Mouse (Mus musculus): ENCODE data around the gene Lrmp. TPM values are rescaled to one million over a fixed set of nuclear protein-coding genes. Genes with fewer than 3 reads are reported as not detected.
A peak's percentile ranks its signal among the peaks of the same experiment; 100 is the strongest.

Lrmp gene
- polyA plus RNA-seq, 1 experiment, result not detected

DNA sequence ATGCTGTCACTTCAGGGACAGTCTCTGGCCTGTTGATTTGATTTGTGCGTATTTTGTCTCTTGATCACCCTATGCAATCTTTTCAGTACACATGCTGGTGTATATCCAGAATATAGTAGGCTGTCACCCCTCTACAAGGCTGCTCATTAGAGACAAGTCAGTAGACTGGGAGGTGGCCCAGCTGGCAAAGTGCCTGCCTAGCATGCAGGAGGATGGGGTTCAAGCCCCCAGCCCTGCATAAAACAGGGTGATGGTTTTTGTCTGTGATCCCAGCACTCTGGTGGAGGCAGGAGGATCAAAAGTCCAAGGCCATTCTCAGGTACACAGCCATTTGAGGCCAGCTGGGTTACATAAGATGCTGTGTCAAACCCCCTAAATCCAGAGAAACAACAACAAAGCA, 70.6 kb downstream of the Lrmp start:
- TF ChIP-seq FOSL1 (IDR thresholded peaks at IDR 0.05; ENCODE audit: insufficient read depth, low read length, poor library complexity, severe bottlenecking) (no peak), USF1 (IDR thresholded peaks at IDR 0.05; ENCODE audit: low read depth) (no peak), MAX (IDR thresholded peaks at IDR 0.05) (no peak), CEBPB (IDR thresholded peaks at IDR 0.05; ENCODE audit: low read depth) (no peak), CTCF (IDR thresholded peaks at IDR 0.05; ENCODE audit: control insufficient read depth, insufficient read depth, insufficient read length) (no peak), MYOD1 (IDR thresholded peaks at IDR 0.05; ENCODE audit: control insufficient read depth, insufficient read length, low read depth) (no peak), MYOG (IDR thresholded peaks at IDR 0.05; ENCODE audit: control insufficient read depth, extremely low read depth, insufficient read length) (no peak)
- Histone ChIP-seq H3K79me3 (ENCODE audit: low read depth) (no peaks in the 10 kb centered on the region), H3K79me2 (ENCODE audit: control insufficient read depth, insufficient read depth) (no peaks in the 10 kb centered on the region), H3K4me3 (ENCODE audit: insufficient read depth, poor library complexity, severe bottlenecking) (no peak overlapping the region), H3ac (ENCODE audit: control insufficient read depth, insufficient read length, low read depth) (no peak overlapping the region), H3K27me3 (ENCODE audit: control insufficient read depth, insufficient read depth, insufficient read length) (no peaks in the 10 kb centered on the region), H3K36me3 (ENCODE audit: control insufficient read depth, insufficient read depth) (no peaks in the 10 kb centered on the region)

DNA sequence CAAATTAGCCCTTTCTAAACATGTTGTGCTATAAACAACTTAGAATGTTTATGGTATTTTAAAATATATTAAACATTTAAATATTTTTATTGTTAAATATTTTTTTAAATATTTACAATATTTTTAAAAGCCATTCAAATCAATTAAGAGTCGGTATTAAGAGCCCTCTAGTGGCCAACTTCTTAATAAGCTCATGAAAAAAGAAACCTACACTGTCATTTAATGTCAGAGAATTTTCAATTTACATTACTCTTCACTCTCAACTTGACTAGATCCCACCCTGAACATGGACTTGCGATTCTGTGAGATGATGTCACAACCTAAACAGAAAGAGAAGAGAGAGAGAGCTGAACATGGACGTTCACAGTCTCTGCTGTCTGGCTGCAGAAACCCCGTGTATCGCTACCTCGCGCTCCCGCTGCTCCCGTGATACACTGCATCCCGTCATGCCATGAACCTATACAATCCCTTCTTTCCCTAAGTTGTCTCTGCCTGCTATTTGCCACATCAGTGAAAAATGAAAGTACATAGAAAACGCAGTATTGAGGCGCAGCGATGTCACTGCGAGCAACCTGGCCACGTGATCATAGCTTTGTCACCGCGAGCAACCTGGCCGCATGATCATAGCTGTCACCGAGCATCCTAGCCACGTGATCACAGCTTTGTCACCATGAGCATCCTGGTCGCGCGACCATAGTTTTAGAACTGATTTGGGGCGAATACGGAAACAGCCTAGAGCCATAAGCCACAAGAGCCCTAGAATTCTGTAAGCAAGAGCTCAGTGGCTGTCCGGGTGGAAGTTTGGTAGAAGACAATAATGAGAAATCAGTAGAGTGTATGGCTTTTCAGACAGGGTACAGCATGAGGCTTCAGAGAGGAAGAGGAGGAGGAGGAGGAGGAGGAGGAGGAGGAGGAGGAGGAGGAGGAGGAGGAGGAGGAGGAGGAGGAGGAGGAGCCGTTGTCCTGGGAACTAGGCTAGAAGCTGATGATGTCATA, 71.9 kb downstream of the Lrmp start:
- Histone ChIP-seq H3K4me3 (ENCODE audit: insufficient read depth, poor library complexity, severe bottlenecking) (peak overlapping the region; percentile 14), H3K79me2 (ENCODE audit: control insufficient read depth, insufficient read depth) (no peaks in the 10 kb centered on the region), H3K36me3 (ENCODE audit: control insufficient read depth, insufficient read depth) (no peaks in the 10 kb centered on the region), H3K79me3 (ENCODE audit: low read depth) (no peaks in the 10 kb centered on the region), H3K27me3 (ENCODE audit: control insufficient read depth, insufficient read depth, insufficient read length) (no peaks in the 10 kb centered on the region), H3ac (ENCODE audit: control insufficient read depth, insufficient read length, low read depth) (peak overlapping the region; percentile 72)
- peak; percentile 82 for TF ChIP-seq USF1 (IDR thresholded peaks at IDR 0.05; ENCODE audit: low read depth)
- no peak for TF ChIP-seq CEBPB (IDR thresholded peaks at IDR 0.05; ENCODE audit: low read depth)
- TF ChIP-seq MYOG (IDR thresholded peaks at IDR 0.05; ENCODE audit: control insufficient read depth, extremely low read depth, insufficient read length), result no peak
- TF ChIP-seq MYOD1 (IDR thresholded peaks at IDR 0.05; ENCODE audit: control insufficient read depth, insufficient read length, low read depth), result no peak
- peak; percentile 69 for TF ChIP-seq MAX (IDR thresholded peaks at IDR 0.05)
- TF ChIP-seq CTCF (IDR thresholded peaks at IDR 0.05; ENCODE audit: control insufficient read depth, insufficient read depth, insufficient read length), result no peak
- TF ChIP-seq FOSL1 (IDR thresholded peaks at IDR 0.05; ENCODE audit: insufficient read depth, low read length, poor library complexity, severe bottlenecking), result no peak

DNA sequence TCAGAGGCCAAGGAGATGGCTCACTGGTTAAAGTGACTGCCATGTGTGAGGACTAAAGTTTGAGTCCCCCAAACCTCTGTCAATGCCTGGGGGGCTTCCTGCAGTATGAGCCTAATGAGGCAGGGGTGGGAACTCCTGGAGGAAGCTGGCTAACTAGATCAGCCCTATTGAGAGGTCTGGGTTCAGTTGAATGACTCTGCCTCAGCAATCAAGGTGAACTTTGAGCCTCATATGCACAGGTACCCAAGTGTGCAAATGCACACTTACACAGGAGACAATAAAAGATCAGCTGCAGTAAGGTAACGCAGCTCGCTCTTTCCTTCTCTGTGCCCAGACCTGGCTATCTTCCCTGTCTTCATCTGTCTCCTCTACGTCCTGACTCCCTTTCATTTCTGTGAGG, 77.6 kb downstream of the Lrmp start:
- no peaks in the 10 kb centered on the region for H3K36me3 ChIP-seq (ENCODE audit: control insufficient read depth, insufficient read depth)
- no peaks in the 10 kb centered on the region for H3K79me2 ChIP-seq (ENCODE audit: control insufficient read depth, insufficient read depth)
- no peaks in the 10 kb centered on the region for H3K79me3 ChIP-seq (ENCODE audit: low read depth)
- H3ac ChIP-seq (ENCODE audit: control insufficient read depth, insufficient read length, low read depth), result no peak overlapping the region
- TF ChIP-seq CTCF (IDR thresholded peaks at IDR 0.05; ENCODE audit: control insufficient read depth, insufficient read depth, insufficient read length), result no peak
- no peak for TF ChIP-seq FOSL1 (IDR thresholded peaks at IDR 0.05; ENCODE audit: insufficient read depth, low read length, poor library complexity, severe bottlenecking)
- no peak for TF ChIP-seq MYOG (IDR thresholded peaks at IDR 0.05; ENCODE audit: control insufficient read depth, extremely low read depth, insufficient read length)
- no peak for TF ChIP-seq MYOD1 (IDR thresholded peaks at IDR 0.05; ENCODE audit: control insufficient read depth, insufficient read length, low read depth)
- TF ChIP-seq MAX (IDR thresholded peaks at IDR 0.05), result no peak
- no peak for TF ChIP-seq CEBPB (IDR thresholded peaks at IDR 0.05; ENCODE audit: low read depth)
- no peak for TF ChIP-seq USF1 (IDR thresholded peaks at IDR 0.05; ENCODE audit: low read depth)
- H3K27me3 ChIP-seq (ENCODE audit: control insufficient read depth, insufficient read depth, insufficient read length), result no peaks in the 10 kb centered on the region
- no peak overlapping the region for H3K4me3 ChIP-seq (ENCODE audit: insufficient read depth, poor library complexity, severe bottlenecking)

DNA sequence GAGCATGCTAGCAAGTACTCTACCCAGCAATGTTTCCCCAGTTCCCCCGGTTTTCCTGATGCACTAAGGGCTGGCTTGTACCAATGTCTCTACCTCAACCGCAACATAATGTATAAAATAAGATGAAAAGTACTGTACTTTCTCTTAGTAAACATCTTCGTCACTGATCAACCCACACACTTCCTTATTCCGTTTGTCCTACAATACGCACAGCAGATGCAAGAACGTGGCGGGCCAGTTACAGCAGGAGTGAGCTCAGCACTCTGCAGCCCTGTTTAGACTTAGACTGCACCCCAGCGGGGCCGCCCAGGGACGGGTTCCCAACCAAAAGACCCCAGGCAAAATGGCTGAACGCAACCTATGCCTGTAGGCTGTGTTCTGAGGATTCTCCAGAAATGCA, 78.0 kb downstream of the Lrmp start:
- no peak for TF ChIP-seq USF1 (IDR thresholded peaks at IDR 0.05; ENCODE audit: low read depth)
- TF ChIP-seq MAX (IDR thresholded peaks at IDR 0.05), result no peak
- no peak for TF ChIP-seq CTCF (IDR thresholded peaks at IDR 0.05; ENCODE audit: control insufficient read depth, insufficient read depth, insufficient read length)
- no peak for TF ChIP-seq MYOG (IDR thresholded peaks at IDR 0.05; ENCODE audit: control insufficient read depth, extremely low read depth, insufficient read length)
- no peak for TF ChIP-seq CEBPB (IDR thresholded peaks at IDR 0.05; ENCODE audit: low read depth)
- TF ChIP-seq MYOD1 (IDR thresholded peaks at IDR 0.05; ENCODE audit: control insufficient read depth, insufficient read length, low read depth), result no peak
- TF ChIP-seq FOSL1 (IDR thresholded peaks at IDR 0.05; ENCODE audit: insufficient read depth, low read length, poor library complexity, severe bottlenecking), result no peak
- Histone ChIP-seq H3K27me3 (ENCODE audit: control insufficient read depth, insufficient read depth, insufficient read length) (no peaks in the 10 kb centered on the region), H3K79me2 (ENCODE audit: control insufficient read depth, insufficient read depth) (no peaks in the 10 kb centered on the region), H3K36me3 (ENCODE audit: control insufficient read depth, insufficient read depth) (no peaks in the 10 kb centered on the region), H3ac (ENCODE audit: control insufficient read depth, insufficient read length, low read depth) (no peak overlapping the region), H3K79me3 (ENCODE audit: low read depth) (no peaks in the 10 kb centered on the region), H3K4me3 (ENCODE audit: insufficient read depth, poor library complexity, severe bottlenecking) (no peak overlapping the region)

DNA sequence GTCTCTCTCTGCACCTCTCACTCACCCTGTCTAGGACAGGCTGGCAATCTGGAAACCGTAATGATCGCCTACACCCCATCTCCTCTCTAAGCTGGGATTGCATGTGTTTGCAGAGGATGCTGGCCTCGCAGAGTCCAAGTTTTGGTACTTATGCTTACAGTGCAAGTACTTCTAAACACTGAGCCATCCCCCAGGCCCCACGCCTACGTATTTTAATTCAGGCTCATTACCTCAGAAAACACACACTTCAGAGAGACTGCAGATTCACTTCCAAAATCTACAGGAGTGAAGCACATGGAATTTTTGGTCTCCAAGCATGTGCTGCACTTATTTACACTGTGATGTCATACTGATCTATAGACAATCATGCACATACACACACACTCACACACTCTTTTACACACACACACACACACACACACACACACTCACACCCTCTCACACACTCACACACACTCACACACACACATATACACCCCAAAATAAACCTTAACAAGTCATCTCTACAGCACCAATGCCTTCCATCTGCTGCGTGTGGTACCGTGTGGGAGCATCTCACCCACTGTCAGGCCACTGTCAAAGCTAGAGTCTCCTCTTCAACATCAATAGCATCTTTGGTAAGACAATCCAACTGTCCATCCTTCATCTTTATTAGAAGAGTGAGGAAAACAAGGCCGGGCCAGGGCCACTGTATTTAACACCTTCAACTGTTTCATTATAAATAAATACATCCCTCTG, 82.7 kb downstream of the Lrmp start:
- Histone ChIP-seq H3K4me3 (ENCODE audit: insufficient read depth, poor library complexity, severe bottlenecking) (no peak overlapping the region), H3K79me3 (ENCODE audit: low read depth) (no peaks in the 10 kb centered on the region), H3K36me3 (ENCODE audit: control insufficient read depth, insufficient read depth) (no peaks in the 10 kb centered on the region), H3K79me2 (ENCODE audit: control insufficient read depth, insufficient read depth) (no peaks in the 10 kb centered on the region), H3K27me3 (ENCODE audit: control insufficient read depth, insufficient read depth, insufficient read length) (no peaks in the 10 kb centered on the region), H3ac (ENCODE audit: control insufficient read depth, insufficient read length, low read depth) (no peak overlapping the region)
- TF ChIP-seq CEBPB (IDR thresholded peaks at IDR 0.05; ENCODE audit: low read depth), result no peak
- TF ChIP-seq MAX (IDR thresholded peaks at IDR 0.05), result no peak
- TF ChIP-seq CTCF (IDR thresholded peaks at IDR 0.05; ENCODE audit: control insufficient read depth, insufficient read depth, insufficient read length), result no peak
- TF ChIP-seq USF1 (IDR thresholded peaks at IDR 0.05; ENCODE audit: low read depth), result no peak
- no peak for TF ChIP-seq FOSL1 (IDR thresholded peaks at IDR 0.05; ENCODE audit: insufficient read depth, low read length, poor library complexity, severe bottlenecking)
- no peak for TF ChIP-seq MYOG (IDR thresholded peaks at IDR 0.05; ENCODE audit: control insufficient read depth, extremely low read depth, insufficient read length)
- TF ChIP-seq MYOD1 (IDR thresholded peaks at IDR 0.05; ENCODE audit: control insufficient read depth, insufficient read length, low read depth), result no peak
